Mouse (Mus musculus) liver, adult 2 months (tissue): ENCODE results near the gene Gng2. TPM values are rescaled to one million over a fixed set of nuclear protein-coding genes. Genes with fewer than 3 reads are reported as not detected.

Experiments used
- DNase-seq: peaks from one replicate; pipeline ENCODE4 v3.0.0-alpha.2; 2011; ENCODE audit warnings: low read depth, low spot score; ENCODE audit errors: extremely low read depth
- H3K27ac ChIP-seq: fragments of 200-500 bp; replicated peaks from 2 replicates; pipeline ENCODE4 v1.5.1; 2012; ENCODE audit warnings: low read depth, mild to moderate bottlenecking, control low read depth, inconsistent platforms, low read length; ENCODE audit not compliant: insufficient read depth
- H3K27me3 ChIP-seq: fragments of 200-500 bp; 2 replicates; pipeline ENCODE4 v1.6.1; 2012; ENCODE audit warnings: mild to moderate bottlenecking, moderate library complexity, low read length, inconsistent platforms; ENCODE audit not compliant: control insufficient read depth, insufficient read depth
- H3K36me3 ChIP-seq: fragments of 200-500 bp; 2 replicates; pipeline ENCODE4 v1.6.1; 2012; ENCODE audit warnings: low read length, inconsistent platforms; ENCODE audit not compliant: control insufficient read depth, insufficient read depth
- H3K4me1 ChIP-seq: fragments of 200-500 bp; 2 replicates; pipeline ENCODE4 v1.6.1; 2011; ENCODE audit warnings: low read length; ENCODE audit not compliant: control insufficient read depth, insufficient read depth
- H3K4me3 ChIP-seq: fragments of 200-500 bp; 2 replicates; pipeline ENCODE4 v1.5.1; 2011; ENCODE audit warnings: low read depth, mild to moderate bottlenecking, control low read depth, low read length, moderate library complexity; ENCODE audit not compliant: insufficient read depth
- H3K79me2 ChIP-seq: fragments of 200-500 bp; 2 replicates; pipeline ENCODE4 v1.6.1; 2012; ENCODE audit warnings: inconsistent platforms, mild to moderate bottlenecking, low read length, moderate library complexity; ENCODE audit not compliant: control insufficient read depth, insufficient read depth
- H3K9ac ChIP-seq: fragments of 200-500 bp; 2 replicates; pipeline ENCODE4 v1.6.1; 2012; ENCODE audit warnings: low read depth, mild to moderate bottlenecking, control low read depth, inconsistent platforms, low read length
- CTCF ChIP-seq: fragments of 200-500 bp; IDR thresholded peaks from 2 replicates; pipeline ENCODE4 v1.5.1; 2011; ENCODE audit warnings: low read depth, low read length, control low read depth
- POLR2A ChIP-seq: fragments of 200-500 bp; IDR thresholded peaks from 2 replicates; pipeline ENCODE4 v1.6.1; 2011; ENCODE audit warnings: low read length, control low read depth; ENCODE audit not compliant: insufficient read depth; ENCODE audit errors: extremely low read depth
- WGBS: fragments of 180-500 bp; shearing (Covaris S2); methylation state at CpG from one replicate; pipeline ENCODE4 v1.1.7; 2018; 5-methylcytosine and 5-hydroxymethylcytosine counted together
- polyA plus RNA-seq: library from polyadenylated mRNA; depleted of rRNA; stranded (reverse); fragments of >200 nt; gene quantifications from 2 replicates; pipeline ENCODE4 v1.2.3, GENCODE M21; 2012
- total RNA-seq: library from RNA; depleted of rRNA; stranded (reverse); fragments of >200 nt; gene quantifications from 2 replicates; pipeline ENCODE4 v1.2.3, GENCODE M21; 2014

Gng2 gene
- total and polyA plus RNA-seq, 2 experiments = 0.95 to 1.1 TPM

DNA sequence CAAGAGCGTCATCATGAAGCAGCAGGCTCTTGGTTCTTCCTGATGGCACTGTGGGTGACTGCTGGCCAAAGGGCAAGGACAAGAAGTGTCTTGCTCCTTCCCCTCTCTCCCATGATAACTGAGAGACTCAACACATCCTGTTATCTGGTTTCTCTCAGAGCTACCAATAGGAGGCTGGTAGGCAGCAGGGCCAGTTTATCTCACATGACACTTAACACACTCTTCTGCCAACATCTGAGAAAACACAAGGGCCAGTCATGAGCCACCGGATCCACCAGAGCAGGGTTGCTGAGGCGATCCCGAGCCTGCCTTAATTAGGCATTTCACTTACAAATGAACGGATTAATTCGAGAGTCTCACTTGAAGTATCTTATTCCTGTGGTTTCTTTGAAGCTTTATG, 49.5 kb downstream of the Gng2 start:
- H3K4me3 ChIP-seq = no peak overlapping the region
- no peaks in the 10 kb centered on the region for H3K4me1 ChIP-seq
- no peak overlapping the region for H3K9ac ChIP-seq
- TF ChIP-seq CTCF = no peak
- TF ChIP-seq POLR2A = no peak
- no peaks in the 10 kb centered on the region for H3K27me3 ChIP-seq
- DNase-seq = no peak
- no peak overlapping the region for H3K27ac ChIP-seq
- H3K36me3 ChIP-seq = no peaks in the 10 kb centered on the region
- WGBS = 36% methylated on average over 6 of the region's 6 CpGs
- H3K79me2 ChIP-seq = no peaks in the 10 kb centered on the region

GRCm38 (mm10) chr14:19927156-19927555, 50.3 kb downstream of the Gng2 start:
- TF ChIP-seq CTCF = no peak
- H3K27ac ChIP-seq = no peak overlapping the region
- no peak overlapping the region for H3K4me3 ChIP-seq
- no peaks in the 10 kb centered on the region for H3K36me3 ChIP-seq
- no peaks in the 10 kb centered on the region for H3K4me1 ChIP-seq
- H3K27me3 ChIP-seq = no peaks in the 10 kb centered on the region
- WGBS = 80% methylated on average over 2 of the region's 2 CpGs
- H3K79me2 ChIP-seq = no peaks in the 10 kb centered on the region
- DNase-seq = no peak
- no peak overlapping the region for H3K9ac ChIP-seq

GRCm38 (mm10) chr14:19926312-19926711, 51.1 kb downstream of the Gng2 start:
- 72% methylated on average over 8 of the region's 8 CpGs for WGBS
- TF ChIP-seq POLR2A = no peak
- no peak for TF ChIP-seq CTCF
- Histone ChIP-seq H3K4me3 (no peak overlapping the region), H3K9ac (no peak overlapping the region), H3K27ac (no peak overlapping the region), H3K4me1 (no peaks in the 10 kb centered on the region), H3K79me2 (no peaks in the 10 kb centered on the region), H3K36me3 (no peaks in the 10 kb centered on the region), H3K27me3 (no peaks in the 10 kb centered on the region)
- no peak for DNase-seq

GRCm38 (mm10) chr14:19925157-19925556, 52.3 kb downstream of the Gng2 start:
- Histone ChIP-seq H3K9ac (no peak overlapping the region), H3K27ac (no peak overlapping the region), H3K79me2 (no peaks in the 10 kb centered on the region), H3K4me3 (no peak overlapping the region), H3K4me1 (no peaks in the 10 kb centered on the region), H3K27me3 (no peaks in the 10 kb centered on the region), H3K36me3 (no peaks in the 10 kb centered on the region)
- TF ChIP-seq CTCF (no peak), POLR2A (no peak)
- WGBS = 85% methylated on average over 6 of the region's 6 CpGs
- DNase-seq = no peak

GRCm38 (mm10) chr14:19924086-19924485, 53.3 kb downstream of the Gng2 start:
- no peak overlapping the region for H3K9ac ChIP-seq
- H3K27ac ChIP-seq = no peak overlapping the region
- TF ChIP-seq CTCF (no peak), POLR2A (no peak)
- no peaks in the 10 kb centered on the region for H3K79me2 ChIP-seq
- no peak overlapping the region for H3K4me3 ChIP-seq
- DNase-seq = no peak
- H3K36me3 ChIP-seq = no peaks in the 10 kb centered on the region
- 97% methylated on average over 2 of the region's 2 CpGs for WGBS
- no peaks in the 10 kb centered on the region for H3K4me1 ChIP-seq
- H3K27me3 ChIP-seq = no peaks in the 10 kb centered on the region

DNA sequence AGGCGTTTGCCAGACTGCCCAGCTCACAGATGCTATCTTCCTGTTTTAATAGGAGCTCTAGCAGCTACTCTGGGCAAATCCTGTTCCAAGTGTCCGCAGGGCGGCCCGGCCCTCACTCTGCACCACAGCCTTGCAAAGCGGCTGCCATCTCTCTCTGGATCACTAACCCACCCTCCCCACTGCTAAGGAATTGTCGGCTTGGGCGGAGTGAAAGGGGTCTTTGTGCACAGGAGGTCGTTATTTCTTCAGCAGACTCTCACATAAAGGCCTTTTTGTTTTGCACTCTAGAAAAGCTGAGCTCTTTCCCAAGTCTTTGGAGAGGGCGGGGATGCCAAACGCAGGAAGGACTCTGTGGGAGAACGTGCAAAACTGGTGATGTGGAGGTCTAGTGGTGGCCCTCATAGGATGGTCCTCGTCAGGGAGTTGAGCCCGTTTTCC, 57.2 kb downstream of the Gng2 start:
- 76% methylated on average over 13 of the region's 13 CpGs for WGBS
- Histone ChIP-seq H3K27me3 (no peaks in the 10 kb centered on the region), H3K36me3 (no peaks in the 10 kb centered on the region), H3K9ac (no peak overlapping the region), H3K27ac (no peak overlapping the region), H3K4me3 (no peak overlapping the region), H3K4me1 (no peaks in the 10 kb centered on the region), H3K79me2 (no peaks in the 10 kb centered on the region)
- TF ChIP-seq POLR2A = no peak
- no peak for TF ChIP-seq CTCF
- no peak for DNase-seq
